Mouse (Mus musculus): ENCODE data around the gene Usp9x.

- TF ChIP-seq CTCF (IDR thresholded peaks at IDR 0.05; ENCODE audit: control insufficient read depth, insufficient read depth, insufficient replicate concordance, low read depth, low read length) (no peak), POLR2A (IDR thresholded peaks at IDR 0.05; ENCODE audit: control insufficient read depth, low read depth, low read length) (no peak)
Observed at GRCm38 (mm10) chrX:13085621-13086020, 14.3 kb downstream of the Usp9x start.

Measured in testis, adult 2 months (tissue).